Mouse (Mus musculus) megakaryocyte, embryonic 14.5 days (primary cell): ENCODE results near the gene Gm28043. TPM values are rescaled to one million over a fixed set of nuclear protein-coding genes. Genes with fewer than 3 reads are reported as not detected.

ENCODE experiments used
- H3K27me3 ChIP-seq: replicated peaks from 2 replicates; pipeline ENCODE3; 2012; ENCODE audit warnings: inconsistent platforms
- H3K36me3 ChIP-seq: replicated peaks from 2 replicates; pipeline ENCODE3; 2012; ENCODE audit warnings: low read length, inconsistent platforms, mixed read lengths
- H3K4me1 ChIP-seq: 2 replicates; pipeline ENCODE4 v1.6.1; 2012; ENCODE audit warnings: inconsistent platforms
- H3K4me3 ChIP-seq: replicated peaks from 2 replicates; pipeline ENCODE3; 2012; ENCODE audit warnings: moderate library complexity, mild to moderate bottlenecking, inconsistent platforms
- H3K9me3 ChIP-seq: 2 replicates; pipeline ENCODE4 v1.6.1; 2012; ENCODE audit warnings: inconsistent platforms
- FLI1 ChIP-seq: IDR thresholded peaks from 2 replicates; pipeline ENCODE4 v1.6.1; 2012; ENCODE audit warnings: low read length, inconsistent platforms, mixed read lengths
- GATA1 ChIP-seq: IDR thresholded peaks from 3 replicates; pipeline ENCODE4 v1.6.1; 2012; ENCODE audit warnings: mixed read lengths, low read length, inconsistent platforms, borderline replicate concordance
- polyA plus RNA-seq: library from polyadenylated mRNA; stranded (reverse); fragments of >175 nt; gene quantifications from 2 replicates; pipeline ENCODE4 v1.2.3, GENCODE M21; 2012; ENCODE audit warnings: low replicate concordance; ENCODE audit not compliant: insufficient read depth

Gene Gm28043
- polyA plus RNA-seq, 1 experiment = not detected

- Histone ChIP-seq H3K4me1 (peaks cover 14% of the 10 kb centered on the region), H3K36me3 (no peaks in the 10 kb centered on the region), H3K27me3 (peaks cover 24% of the 10 kb centered on the region), H3K4me3 (no peak overlapping the region), H3K9me3 (peaks cover 8% of the 10 kb centered on the region)
- TF ChIP-seq GATA1 = no peak
- no peak for TF ChIP-seq FLI1
Observed at GRCm38 (mm10) chr17:29720755-29721365, 106.2 kb downstream of the Gm28043 start.

DNA sequence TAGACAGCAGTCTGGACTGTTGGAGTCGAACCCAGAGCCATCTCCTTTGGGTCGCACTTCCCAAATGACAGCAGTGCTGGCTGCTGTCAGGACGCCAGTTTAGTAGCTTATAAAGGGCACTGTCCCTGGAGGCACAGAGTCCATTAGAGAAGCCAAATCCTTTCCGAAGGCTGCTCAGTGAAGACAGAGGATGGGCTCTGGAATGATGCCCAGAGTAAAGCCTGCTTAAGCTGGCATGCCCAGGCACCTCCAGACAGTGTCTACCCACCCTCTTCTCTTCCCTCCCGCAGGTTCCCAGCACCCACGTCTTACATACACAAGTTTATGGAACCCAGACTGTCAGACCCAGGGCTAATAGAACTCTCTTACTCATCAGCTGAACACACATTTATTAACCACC, 109.9 kb downstream of the Gm28043 start:
- Histone ChIP-seq H3K4me1 (no peaks in the 10 kb centered on the region), H3K4me3 (no peak overlapping the region), H3K27me3 (peaks cover 33% of the 10 kb centered on the region), H3K36me3 (no peaks in the 10 kb centered on the region), H3K9me3 (peaks cover 8% of the 10 kb centered on the region)
- TF ChIP-seq FLI1 (no peak), GATA1 (no peak)

DNA sequence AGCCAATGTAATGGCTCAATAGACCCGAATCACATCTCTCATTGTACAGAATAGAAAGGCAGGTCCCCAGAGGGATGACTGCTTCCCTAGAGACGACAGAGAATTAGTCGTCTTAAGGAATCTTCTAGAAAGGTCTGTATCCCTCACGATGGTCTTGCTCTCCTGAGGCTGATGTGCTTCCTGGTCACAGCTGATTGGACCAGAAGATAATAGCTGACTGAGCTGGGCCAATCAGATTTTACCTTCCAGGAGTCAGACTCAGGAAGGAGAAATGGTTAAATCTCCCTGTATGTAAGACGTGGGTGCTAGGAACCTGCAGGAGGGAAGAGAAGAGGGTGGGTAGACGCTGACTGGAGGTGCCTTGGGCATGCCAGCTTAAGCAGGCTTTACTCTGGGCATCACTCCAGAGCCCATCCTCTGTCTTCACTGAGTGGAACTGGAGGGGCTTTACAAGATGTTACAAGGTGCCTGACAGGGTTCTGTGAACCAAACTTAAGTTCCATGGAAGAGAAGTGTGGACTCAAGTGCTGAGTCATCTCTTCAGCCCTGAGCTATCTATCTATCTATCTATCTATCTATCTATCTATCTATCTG, 110.4 kb downstream of the Gm28043 start:
- H3K4me1 ChIP-seq = no peaks in the 10 kb centered on the region
- TF ChIP-seq GATA1 = no peak
- no peak for TF ChIP-seq FLI1

DNA sequence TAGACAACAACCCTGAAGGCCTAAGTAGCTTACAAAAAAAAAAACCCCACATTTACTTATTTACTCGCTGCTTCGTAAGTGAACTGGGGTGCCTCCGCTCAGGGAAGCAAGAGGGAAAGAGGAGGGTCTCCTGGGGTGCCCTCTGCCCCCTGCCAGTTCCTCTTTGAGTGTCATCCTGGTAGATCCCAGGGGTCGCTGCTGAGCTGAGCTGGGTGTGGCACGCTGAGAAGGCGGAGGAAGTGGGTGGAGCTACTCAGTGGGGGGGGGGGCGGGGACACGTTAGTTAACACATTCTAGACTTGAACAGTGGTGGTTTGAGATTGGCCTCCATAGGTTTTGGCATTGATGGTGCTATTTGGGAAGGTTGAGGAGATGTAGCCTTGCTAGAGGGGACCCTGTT, 113.4 kb downstream of the Gm28043 start:
- H3K4me3 ChIP-seq = no peak overlapping the region

More for the DNA sequence above, 110.4 kb downstream of the Gm28043 start:
- H3K36me3 ChIP-seq = no peaks in the 10 kb centered on the region
- peaks cover 8% of the 10 kb centered on the region for H3K9me3 ChIP-seq
- H3K27me3 ChIP-seq = peaks cover 30% of the 10 kb centered on the region
- H3K4me3 ChIP-seq = no peak overlapping the region

GRCm38 (mm10) chr17:29730510-29731265, 116.0 kb downstream of the Gm28043 start:
- H3K4me1 ChIP-seq = peaks cover 22% of the 10 kb centered on the region
- peaks cover 27% of the 10 kb centered on the region for H3K27me3 ChIP-seq
- no peaks in the 10 kb centered on the region for H3K36me3 ChIP-seq
- TF ChIP-seq FLI1 (no peak), GATA1 (no peak)
- H3K9me3 ChIP-seq = no peaks in the 10 kb centered on the region
- no peak overlapping the region for H3K4me3 ChIP-seq

More for the DNA sequence above, 113.4 kb downstream of the Gm28043 start:
- Histone ChIP-seq H3K9me3 (no peaks in the 10 kb centered on the region), H3K36me3 (no peaks in the 10 kb centered on the region), H3K27me3 (peaks cover 35% of the 10 kb centered on the region), H3K4me1 (peaks cover 16% of the 10 kb centered on the region)
- TF ChIP-seq FLI1 = no peak
- TF ChIP-seq GATA1 = no peak

GRCm38 (mm10) chr17:29731266-29731952, 116.7 kb downstream of the Gm28043 start:
- no peak overlapping the region for H3K4me3 ChIP-seq
- no peaks in the 10 kb centered on the region for H3K9me3 ChIP-seq
- TF ChIP-seq GATA1 (no peak), FLI1 (no peak)
- peaks cover 26% of the 10 kb centered on the region for H3K27me3 ChIP-seq
- no peaks in the 10 kb centered on the region for H3K36me3 ChIP-seq
- peaks cover 22% of the 10 kb centered on the region for H3K4me1 ChIP-seq

DNA sequence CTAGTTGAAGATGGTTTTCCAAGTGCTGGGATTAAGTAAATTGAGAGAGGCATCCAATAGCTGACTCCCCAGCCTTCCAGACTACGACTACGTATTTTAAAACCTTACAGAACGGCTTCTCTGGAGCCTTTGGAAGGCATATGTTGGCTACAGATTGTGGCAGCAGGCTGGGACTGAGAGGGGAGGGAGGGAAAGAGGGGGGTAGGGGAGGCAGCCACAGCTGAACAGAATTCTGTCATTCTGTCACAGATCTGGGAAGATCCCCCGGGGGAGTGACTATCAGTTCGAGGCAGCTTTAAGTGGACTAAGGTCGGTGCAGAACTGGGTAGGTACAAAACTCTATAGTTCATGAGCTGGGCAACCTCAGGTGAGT, 117.3 kb downstream of the Gm28043 start:
- H3K9me3 ChIP-seq = no peaks in the 10 kb centered on the region
- TF ChIP-seq GATA1 (no peak), FLI1 (no peak)
- H3K36me3 ChIP-seq = no peaks in the 10 kb centered on the region
- H3K27me3 ChIP-seq = peaks cover 27% of the 10 kb centered on the region
- no peak overlapping the region for H3K4me3 ChIP-seq
- peaks cover 22% of the 10 kb centered on the region for H3K4me1 ChIP-seq

DNA sequence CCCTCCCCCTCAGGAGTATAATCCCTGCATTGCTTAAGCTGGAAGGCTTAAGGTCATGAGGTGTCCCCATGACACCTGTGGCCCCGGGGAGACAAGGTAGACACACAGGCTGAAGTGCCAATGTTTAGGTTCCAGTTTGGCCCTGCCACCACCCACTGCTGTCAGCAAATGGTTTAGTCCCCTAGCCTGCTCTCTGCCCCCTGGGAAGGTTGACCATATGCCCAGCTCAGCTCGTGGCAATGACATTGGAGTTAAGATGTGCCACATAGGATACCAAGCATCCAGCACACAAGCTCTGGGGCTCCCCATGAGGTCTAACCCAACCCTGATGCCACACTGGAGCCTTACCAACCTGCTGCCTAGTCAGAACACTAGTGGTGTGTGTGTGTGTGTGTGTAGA, 117.8 kb downstream of the Gm28043 start:
- Histone ChIP-seq H3K9me3 (no peaks in the 10 kb centered on the region), H3K27me3 (peaks cover 28% of the 10 kb centered on the region), H3K36me3 (no peaks in the 10 kb centered on the region), H3K4me1 (peaks cover 22% of the 10 kb centered on the region), H3K4me3 (no peak overlapping the region)
- TF ChIP-seq GATA1 (no peak), FLI1 (no peak)

- no peak for TF ChIP-seq GATA1
- TF ChIP-seq FLI1 = no peak
Observed at GRCm38 (mm10) chr17:29736448-29737014, 121.9 kb downstream of the Gm28043 start.

More at GRCm38 (mm10) chr17:29736448-29737014, 121.9 kb downstream of the Gm28043 start:
- Histone ChIP-seq H3K9me3 (peaks cover 8% of the 10 kb centered on the region; the same call in 1 of the 2 replicates), H3K36me3 (no peaks in the 10 kb centered on the region), H3K4me1 (peaks cover 17% of the 10 kb centered on the region), H3K27me3 (peaks cover 53% of the 10 kb centered on the region), H3K4me3 (no peak overlapping the region)
